Mouse (Mus musculus) spleen, postnatal 36 days (tissue): Measurements from ENCODE around the gene Lmln.
"Not testable (repeated sequence)": the region's sequence is repeated elsewhere in the genome, so short reads cannot be mapped to it uniquely, and the experiment has no call there.

ENCODE experiments used
- DNase-seq, 2 experiments: peaks; one replicate each; pipeline ENCODE4 v3.0.0; 2022; ENCODE audit warnings: low spot score in 2 of 2, mixed read lengths in 1 of 2

The Lmln gene

DNA sequence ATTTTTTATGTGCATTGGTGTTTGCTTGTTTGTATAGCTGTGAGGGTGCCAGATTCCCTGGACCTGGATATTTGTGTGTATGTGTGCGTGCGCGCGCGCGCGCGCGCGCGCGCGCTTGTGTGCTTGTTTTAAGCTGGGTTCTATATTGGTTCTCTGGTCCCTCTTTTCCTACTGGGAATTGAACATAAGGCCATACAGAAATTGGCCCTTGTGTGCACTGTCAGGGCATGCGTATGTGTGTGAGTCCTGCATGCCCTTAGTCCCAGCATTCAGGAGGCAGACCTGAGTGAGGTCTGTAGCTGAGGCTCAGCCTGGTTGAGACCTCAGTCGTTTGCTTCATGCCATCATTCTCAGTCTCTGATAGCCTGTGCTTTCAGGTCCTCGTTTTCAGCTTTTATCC is 4.3 kb upstream of the Lmln start:
- DNase-seq: no peak

DNA sequence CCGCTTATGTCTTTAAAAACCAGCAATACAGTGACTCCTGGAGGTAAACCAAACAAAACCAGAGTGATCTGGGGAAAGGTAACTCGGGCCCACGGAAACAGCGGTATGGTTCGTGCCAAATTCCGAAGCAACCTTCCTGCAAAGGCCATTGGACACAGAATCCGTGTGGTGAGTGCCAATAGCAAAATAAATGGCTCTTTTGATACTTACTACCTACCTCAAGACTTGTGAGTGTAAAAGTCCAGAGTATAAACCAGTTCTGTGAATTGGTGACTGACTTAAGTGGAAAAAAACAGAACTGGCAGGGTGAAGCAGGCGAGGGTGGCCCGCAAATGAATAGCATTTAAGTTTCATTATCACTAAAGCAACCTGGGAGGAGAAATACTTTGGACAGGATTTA is 3.7 kb upstream of the Lmln start:
- DNase-seq: not testable (repeated sequence)

DNA sequence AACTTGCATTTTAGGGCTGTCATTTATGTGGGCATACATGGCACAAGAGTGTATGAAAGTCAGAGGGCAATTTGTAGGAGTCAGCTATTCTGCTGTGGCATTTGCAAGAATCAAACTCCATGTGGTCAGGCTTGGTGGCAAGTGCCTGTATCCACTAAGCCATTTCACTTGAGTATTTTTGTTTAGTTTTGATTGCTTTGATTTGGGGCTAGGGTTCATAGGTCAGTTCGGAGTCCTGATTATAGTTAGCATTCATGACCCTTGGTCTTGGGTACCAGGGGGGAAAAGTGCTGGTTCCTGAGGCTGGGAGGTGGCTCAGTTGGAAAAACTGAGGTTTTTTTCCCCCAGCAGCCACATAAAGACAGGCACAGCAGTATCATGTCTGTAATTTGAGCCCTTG is 2.9 kb upstream of the Lmln start:
- no peak for DNase-seq

DNA sequence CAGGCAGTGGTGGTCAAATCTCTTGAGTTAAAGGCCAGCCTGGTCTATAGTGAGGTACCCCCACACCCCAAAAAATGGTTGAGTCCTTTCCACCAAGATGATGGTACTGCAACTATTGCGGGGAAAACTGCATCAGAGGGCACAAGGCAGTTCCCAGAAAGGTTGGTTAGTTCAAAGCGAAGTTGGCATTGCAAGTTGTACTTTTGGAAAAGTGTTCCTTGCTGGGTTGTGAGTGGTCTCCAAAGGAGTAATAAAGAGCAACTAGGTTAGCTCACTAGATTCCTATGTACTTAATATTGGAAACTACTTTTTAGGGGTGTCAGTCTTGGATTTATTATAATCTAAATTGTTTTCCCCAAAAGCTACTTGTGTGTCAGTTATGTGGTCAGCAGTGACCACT is 1.4 kb upstream of the Lmln start:
- no peak for DNase-seq

DNA sequence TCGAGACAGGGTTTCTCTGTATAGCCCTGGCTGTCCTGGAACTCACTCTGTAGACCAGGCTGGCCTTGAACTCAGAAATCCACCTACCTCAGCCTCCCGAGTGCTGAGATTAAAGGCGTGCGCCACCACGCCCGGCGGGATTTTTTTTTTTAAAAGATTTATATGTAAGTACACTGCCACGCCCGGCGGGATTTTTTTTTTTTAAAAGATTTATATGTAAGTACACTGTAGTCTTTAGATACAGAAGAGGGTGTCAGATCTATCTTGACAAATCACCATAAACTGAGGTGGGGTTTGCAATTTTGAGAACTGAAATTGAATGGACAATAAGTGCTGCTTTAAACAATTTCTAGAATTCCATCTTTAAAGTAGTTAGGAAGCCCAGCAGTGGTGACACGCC is 921 bp upstream of the Lmln start:
- no peak for DNase-seq

DNA sequence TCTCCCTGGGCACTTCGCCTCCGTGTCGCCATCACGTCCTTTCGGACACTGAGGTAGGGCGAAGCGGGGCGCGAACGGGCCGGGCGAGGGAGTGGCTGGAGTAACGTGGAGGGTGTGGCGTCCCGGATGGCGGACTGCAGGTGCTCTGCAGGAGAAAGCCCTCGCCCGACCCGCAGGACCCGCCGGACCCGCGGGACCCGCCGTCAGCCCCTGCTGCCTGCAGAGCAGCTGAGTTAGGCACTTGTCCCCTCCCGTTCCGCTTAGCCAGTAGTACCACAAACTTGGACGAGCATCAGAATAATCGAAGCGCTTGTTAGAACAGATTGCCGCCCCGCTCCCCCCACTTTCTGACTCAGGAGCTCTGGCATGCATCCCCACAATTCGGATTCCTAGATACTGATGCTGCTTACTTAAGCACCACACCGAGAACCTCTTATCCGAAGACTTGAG is 386 bp downstream of the Lmln start:
- DNase-seq: no peak

DNA sequence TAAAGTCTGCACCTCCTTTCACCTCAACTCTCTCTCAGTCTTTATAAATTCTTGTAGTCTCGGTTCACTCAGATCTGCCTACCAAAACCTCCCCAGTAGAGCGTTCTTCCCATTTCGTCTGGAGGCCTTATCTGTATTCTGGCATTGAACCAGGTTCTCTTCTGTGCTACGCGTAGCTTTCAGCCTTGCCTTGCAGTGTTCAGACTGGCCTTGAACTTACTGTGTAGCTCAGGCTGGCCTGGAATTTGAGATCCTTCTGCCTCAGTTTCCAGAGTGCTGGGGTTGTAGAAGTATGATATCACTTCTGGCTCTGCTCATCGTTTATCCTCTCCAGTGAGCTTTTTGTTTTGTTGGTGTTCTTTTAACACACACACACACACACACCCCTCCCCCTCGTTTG is 946 bp downstream of the Lmln start:
- no peak for DNase-seq

DNA sequence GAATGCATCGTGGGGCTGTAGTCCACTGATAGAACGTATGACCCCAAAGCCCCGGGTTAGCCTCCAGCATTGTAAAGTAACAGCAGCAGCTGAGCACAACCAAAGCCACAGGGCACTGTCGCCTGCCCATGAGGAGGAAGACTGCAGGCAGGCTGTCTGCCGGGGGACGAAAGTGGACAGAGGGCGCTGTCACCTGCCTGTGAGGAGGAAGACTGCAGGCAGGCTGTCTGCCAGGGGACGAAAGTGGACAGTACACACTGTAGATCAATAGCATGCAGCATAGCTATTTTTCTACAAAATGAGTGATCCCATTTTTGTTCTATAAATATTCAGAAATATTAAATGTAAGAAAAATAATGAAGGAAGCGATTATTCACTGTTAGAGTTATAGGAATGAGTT is 2.3 kb downstream of the Lmln start:
- no peak for DNase-seq

DNA sequence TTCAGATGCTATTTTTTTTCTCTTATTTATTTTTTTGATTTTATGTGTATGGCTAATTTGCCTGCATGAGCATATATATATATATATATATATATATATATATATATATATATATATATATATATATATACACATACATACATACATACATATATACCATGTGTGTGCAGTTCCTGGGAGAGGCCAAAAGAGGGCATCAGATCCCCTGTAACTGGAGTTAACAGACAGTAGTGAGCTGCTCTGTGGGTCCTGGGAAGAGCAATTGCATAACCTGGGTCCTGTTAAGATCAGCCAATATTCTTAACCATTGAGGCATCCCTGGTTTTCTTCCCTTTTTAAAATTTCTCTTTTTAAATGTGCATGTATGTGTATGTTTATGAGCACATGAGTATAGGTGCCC is 8.6 kb downstream of the Lmln start:
- no peak for DNase-seq

DNA sequence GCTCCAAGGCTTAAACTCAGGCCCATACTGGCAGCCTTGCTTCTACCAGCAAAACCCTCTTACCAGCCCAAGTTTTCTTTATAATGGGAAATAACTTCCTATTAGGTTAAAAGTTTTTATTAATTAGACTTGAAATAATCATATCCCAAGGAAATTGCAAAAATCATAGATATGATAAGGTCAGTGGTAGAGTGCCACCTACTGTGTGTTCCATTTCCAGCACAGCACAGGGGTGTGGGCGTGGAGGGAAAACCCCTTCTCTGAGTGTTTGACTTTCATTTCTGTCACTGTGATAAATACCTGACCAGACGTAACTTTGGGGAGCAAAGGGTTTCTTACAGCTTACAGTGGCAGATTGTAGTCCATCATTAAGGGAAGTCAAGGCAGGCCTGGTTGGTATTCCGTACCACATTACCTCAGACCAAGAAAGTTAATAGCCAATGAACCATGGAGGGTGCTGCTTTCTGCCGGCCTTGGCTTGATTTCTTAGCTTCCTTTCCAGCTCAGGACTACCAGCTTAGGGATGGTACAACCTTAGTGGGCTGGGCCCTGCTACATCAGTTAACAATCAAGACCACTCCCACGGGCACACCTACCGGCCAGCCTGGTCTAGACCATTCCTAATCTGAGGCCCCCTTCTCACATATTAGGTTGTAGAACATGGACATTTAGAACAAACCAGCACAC is 10.7 kb downstream of the Lmln start:
- DNase-seq: peak; percentile 59 to 69

DNA sequence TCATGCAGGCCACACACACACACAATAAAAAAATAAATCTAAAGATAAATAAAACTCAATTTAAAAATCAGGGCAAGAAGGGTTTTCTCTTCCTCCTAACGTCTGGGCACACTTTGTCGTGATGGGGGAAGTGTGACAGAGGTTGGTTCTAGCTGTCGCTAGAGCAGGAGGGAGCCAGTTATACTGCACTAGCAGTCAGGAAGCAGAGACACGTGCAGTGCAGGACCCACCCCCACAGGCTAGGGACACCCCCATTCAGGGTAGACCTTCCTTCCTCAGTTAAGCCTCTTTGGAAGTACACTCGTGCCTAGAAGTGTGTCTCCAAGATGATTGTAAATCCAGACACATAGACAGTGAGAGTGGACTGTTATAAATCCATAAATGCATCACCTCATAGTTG is 12.6 kb downstream of the Lmln start:
- no peak for DNase-seq

DNA sequence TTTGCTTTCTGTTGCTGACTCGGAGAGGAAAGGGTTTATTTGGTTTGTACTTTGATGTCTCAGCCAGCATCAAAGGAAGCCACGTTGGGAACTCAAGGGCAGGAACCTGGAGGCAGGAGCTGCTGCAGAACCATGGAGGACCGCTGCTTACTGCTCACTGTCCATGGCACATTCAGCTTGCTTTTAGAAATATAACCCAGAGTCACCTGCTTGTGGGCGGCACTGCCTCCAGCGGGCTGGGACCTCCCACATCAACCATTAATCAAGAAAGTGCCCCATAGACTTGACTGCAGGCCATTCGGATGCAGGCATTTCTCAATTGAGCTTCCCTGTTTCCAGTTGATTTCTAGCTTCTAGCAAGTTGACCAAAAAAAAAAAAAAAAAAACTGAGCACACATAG is 13.8 kb downstream of the Lmln start:
- DNase-seq: no peak

DNA sequence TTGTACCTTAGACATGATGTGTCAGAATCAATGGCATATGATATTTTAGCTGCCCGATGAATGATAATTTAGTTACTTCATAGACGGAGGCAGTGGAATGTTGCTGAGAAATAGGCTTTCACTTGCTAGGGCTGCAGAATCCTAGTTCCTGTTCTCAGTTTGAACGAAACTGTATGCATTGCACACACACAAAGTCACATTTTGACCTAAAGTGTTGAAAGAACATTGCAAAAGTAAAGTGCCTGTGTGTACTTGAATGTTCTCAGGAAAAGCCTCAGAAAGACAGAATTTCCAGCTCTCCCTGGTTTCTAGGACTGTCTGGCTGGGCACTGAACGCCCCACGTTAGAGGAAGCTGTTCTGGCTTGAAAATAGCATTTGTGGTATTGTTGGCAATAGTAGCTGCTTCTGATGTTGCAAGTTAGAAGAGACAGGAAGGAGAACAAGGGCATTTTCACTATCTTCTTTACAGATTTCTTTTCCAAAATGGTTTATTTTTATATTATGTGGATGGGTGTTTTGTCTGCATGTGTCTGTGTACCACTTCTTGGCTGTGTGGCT is 14.8 kb downstream of the Lmln start:
- no peak for DNase-seq

DNA sequence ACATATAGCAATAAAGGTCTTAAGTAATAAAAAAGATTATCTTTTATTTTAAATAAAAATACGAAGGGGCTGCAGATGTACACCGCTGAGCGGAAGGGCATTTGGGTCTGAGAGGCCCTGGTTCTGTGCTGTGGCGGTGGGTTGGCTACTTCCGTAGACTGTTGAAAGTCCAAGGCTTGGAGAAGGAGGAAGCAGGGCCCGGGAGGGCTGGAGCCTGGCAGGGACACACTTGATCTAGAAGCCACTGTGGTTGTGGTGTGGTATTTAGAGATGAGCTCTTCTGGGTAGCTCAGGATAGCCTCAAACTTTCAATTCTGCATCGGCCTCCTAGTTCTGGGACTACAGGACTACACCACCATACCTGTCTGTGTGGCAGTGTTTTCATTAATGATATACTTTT is 17.7 kb downstream of the Lmln start:
- no peak for DNase-seq

DNA sequence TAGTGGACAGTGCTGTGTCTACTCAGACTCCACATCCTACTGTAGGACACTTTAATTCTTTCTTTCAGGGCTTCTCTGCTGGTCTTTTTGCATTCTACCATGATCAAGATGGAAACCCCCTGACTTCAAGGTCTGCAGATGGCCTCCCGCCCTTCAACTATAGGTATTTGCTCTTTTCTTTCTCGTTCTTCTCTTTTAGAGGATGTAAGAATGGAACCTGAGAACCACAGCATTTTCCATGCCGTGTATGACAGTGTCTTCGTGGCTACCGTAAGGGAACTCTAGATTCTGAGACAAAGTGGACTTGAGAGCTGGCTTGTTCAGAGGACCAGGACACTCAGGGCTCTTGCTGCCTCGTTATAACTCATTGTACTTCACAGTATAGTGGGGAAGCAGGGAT is 20.6 kb downstream of the Lmln start:
- no peak for DNase-seq

DNA sequence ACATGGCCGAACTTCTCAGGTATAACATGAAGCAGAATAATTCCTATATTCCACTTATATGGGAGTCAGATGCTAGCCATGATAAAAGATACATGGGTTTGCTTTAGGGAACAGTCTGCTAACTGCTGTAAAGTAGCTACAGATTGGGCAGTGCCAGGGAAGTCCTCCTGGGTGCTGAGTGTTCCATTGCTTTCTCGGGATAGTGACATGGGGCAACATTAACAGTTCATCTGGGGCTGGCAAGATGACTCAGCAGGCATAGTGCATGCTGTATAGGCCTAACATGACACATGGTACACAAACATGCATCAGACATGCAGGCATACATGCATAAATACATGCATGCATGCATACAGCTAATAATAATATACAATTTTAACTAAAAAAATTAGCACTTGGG is 21.7 kb downstream of the Lmln start:
- no peak for DNase-seq

DNA sequence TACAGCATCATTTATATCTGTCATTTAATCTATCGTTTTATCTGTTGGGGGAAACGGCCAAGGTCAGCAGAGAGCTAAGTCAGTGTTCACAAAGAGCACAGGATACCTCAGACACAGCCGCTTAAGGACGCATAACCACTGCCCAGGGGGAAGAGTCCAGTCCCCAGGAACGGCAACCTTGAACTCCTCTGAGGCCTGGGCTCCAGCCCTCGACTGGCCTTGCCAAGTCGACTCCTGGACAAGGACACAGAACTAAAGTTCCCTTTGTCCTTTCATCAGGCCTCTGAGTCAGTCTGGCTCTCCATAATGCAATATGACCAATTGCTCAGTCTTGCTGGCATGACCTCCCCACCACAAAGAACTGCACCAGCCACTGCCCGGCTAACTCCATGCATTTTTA is 23.3 kb downstream of the Lmln start:
- DNase-seq: no peak

DNA sequence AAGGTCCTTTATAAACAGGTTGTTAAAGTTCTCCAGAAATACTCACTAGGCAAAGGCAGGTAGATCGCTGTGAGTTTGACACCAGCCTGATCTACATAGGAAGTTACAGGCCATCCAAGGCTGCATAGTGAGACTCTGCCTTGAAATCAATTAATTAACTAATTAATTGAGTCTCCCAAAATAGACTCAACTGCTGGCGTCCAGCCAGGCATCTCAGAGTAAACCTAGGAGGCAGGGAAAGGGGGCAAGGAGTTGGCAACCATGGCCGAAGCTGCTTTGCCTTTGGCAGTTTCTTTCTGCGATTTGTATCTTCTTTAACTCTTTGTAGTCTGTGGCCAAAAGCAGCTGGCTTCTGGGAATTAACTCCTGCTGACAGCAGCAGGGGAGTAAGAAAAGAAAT is 51.4 kb downstream of the Lmln start:
- no peak for DNase-seq

DNA sequence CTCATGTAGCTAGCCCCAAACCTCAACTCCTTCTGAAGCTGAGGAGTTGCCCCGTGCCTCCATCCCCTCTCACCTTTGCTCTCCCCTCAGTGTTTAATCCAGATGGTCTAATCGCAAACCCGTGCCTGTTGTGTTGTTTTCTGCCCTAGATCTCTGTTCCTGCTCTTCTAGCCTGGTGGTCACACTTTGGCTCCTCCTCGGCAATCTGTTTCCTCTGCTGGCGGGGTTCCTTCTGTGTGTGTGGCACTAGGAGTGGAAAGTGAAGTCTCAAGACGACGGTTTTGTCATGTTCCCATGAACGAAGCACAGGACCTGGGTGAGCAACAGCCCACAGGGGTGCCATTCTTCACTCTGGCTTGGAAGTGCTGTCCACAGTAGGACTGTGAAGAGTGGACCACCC is 61.1 kb downstream of the Lmln start:
- no peak for DNase-seq

DNA sequence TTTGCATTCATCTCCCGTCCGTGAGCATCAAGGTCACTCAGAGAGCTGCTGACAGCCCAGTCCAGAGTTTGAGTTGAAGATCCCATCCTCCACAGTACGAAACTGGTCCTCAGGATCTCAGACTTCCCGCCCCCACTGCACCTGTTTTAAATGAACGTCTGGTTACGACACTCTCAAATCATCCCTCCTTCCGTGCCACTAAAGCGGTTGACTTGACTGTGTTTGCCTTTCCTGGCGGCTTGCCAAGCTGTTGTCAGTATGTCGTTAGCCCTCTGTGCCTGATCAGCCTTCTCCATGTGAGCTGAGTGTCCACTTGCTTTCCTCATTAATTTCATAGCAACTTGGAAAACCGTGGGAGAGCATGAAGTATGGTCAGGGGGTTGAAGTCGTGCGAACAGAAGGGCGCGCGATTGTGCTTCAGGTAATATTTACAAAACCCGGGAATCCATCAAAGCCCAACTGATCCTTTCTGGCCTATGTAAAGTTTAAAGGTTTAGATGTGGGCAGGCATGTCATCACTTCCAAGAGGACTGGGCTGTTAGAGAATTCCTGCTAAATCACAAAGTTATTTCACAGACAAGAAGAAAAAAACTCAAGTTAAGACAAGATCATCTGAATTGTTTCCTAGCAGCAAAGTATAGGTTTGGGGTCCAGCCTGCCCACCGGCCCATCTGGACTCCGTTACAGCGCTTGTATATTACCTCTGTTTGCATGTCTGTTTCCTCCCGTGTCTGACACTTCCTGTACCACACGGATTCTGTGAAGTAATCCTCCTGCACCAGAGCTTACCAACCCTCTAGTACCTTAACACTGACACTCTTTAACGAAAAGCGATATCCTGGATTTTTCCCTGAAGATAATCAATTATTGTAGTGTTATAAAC is 61.9 kb downstream of the Lmln start:
- no peak for DNase-seq

DNA sequence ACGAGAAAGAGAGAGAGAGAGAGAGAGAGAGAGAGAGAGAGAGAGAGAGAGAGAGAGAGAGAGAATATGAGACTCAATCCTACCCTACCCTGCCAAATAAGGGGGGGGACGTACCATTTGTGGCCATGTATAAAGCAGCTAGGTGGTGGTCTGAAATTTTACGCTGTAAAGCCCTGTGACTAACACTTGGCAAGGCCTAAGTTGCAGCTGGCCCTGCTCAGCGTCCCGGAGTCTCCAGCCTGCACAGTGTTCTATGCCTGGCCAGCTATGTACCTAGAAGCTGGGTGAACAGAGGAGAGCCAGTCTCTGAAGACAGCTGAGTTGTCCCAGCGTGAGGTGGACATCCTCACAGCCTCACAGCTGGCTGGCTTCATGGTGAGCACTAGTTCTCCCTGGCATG is 64.7 kb downstream of the Lmln start:
- DNase-seq: no peak

DNA sequence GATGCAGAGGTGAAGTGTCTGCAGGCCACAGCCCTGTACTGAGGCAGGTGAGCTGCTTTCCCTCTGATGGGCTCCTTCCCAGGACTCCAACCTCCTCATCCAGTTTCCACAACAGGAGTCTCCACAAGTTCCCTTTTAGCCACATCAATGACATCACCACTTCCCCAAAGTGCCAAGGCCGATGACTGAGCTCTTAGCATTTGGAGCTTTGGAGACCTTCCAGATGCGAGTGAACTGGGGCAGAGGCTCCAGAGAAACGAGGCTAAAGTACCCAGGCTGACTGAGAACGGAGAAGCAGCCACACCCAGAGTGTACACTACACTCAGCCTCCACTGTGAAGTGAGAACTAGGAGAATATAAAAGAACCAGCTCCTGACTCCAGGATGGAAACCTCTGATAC is 68.4 kb downstream of the Lmln start:
- DNase-seq: no peak

DNA sequence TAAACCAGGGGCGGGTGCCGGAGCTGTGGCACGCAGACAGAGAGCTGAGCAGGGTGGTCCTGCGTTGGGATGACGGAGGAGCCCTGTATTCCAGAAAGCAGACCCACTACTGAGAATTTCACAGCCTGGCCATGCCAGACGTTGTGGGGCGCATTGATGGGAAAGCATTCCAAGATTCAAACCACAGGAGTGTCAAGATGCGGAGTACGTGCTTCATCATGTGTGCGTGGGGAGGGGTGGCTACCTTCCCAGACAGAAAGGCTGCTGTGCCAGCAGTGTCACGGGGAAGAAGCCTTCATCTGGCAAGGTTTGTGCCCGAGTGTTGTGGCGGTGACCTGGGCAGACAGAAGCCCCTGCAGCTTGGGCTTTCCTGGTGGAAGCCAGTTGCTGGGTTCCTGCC is 70.9 kb downstream of the Lmln start:
- DNase-seq: no peak
